Mouse (Mus musculus): ENCODE measurements around the gene Selp. TPM values are rescaled to one million over a fixed set of nuclear protein-coding genes. Genes with fewer than 3 reads are reported as not detected.

Gene Selp
- polyA plus RNA-seq, 1 experiment from 2014 or later, result 0.10 TPM

DNA sequence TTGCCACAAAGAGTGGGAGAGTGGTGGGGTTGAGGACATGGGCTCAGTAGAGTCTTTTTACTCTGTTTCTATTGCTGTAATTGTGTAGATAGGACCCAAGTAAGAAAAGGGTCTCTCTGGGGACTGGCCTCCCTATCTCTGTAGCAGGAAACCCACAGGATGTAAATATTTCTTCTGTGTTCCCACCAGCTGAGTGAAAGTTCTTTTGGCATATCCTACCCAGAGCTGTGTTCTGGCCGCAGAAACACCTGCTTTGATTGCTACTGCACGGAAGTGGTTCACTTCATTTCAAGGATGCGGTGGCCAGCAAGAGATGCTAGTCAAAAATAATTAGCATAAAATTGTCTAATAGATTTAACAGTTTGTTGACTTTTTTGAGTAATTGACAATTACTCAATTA is 38.0 kb upstream of the Selp start:
- no peak for ATAC-seq
- Histone ChIP-seq H3K36me3 (ENCODE audit: control insufficient read depth, insufficient read depth, low read length) (no peaks in the 10 kb centered on the region), H3K27me3 (replicated peaks; ENCODE audit: control insufficient read depth, insufficient read depth, low read length) (no peaks in the 10 kb centered on the region), H3K9ac (ENCODE audit: low read depth, low read length) (no peak overlapping the region), H3K4me1 (ENCODE audit: control insufficient read depth, insufficient read depth, low read length) (no peaks in the 10 kb centered on the region), H3K27ac (ENCODE audit: low read length) (no peak overlapping the region), H3K9me3 (ENCODE audit: control insufficient read depth, low read length) (no peaks in the 10 kb centered on the region), H3K4me3 (ENCODE audit: low read length) (no peak overlapping the region), H3K4me2 (ENCODE audit: low read depth, low read length) (no peak overlapping the region)
- 87% methylated on average over 3 of the region's 3 CpGs for WGBS

DNA sequence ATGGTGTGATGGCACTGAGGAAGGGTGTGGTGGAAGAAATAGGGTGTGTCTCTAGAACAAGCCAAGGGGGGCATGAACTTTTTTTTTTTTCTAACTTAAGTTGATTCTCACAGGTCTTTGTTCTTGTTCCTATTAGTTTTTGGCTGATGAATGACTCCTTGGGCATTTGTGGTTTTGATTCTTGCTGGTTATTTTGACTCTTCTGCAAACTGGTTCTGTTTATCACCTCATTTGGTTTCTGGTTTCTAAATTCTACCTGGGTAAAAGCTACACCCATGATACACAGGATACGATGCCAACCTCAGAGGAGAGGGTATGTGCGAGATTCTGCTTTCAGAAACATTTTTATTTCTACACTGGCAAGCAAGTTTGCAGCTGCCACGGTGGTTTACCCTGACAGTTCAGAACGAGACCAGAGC is 36.7 kb upstream of the Selp start:
- no peaks in the 10 kb centered on the region for H3K4me1 ChIP-seq (ENCODE audit: control insufficient read depth, insufficient read depth, low read length)
- no peaks in the 10 kb centered on the region for H3K36me3 ChIP-seq (ENCODE audit: control insufficient read depth, insufficient read depth, low read length)
- ATAC-seq, result no peak
- H3K27ac ChIP-seq (ENCODE audit: low read length), result no peak overlapping the region
- no peak overlapping the region for H3K4me2 ChIP-seq (ENCODE audit: low read depth, low read length)
- no peaks in the 10 kb centered on the region for H3K9me3 ChIP-seq (ENCODE audit: control insufficient read depth, low read length)
- no peak overlapping the region for H3K9ac ChIP-seq (ENCODE audit: low read depth, low read length)
- no peaks in the 10 kb centered on the region for H3K27me3 ChIP-seq (replicated peaks; ENCODE audit: control insufficient read depth, insufficient read depth, low read length)
- 83% methylated on average over 4 of the region's 4 CpGs for WGBS
- H3K4me3 ChIP-seq (ENCODE audit: low read length), result no peak overlapping the region

DNA sequence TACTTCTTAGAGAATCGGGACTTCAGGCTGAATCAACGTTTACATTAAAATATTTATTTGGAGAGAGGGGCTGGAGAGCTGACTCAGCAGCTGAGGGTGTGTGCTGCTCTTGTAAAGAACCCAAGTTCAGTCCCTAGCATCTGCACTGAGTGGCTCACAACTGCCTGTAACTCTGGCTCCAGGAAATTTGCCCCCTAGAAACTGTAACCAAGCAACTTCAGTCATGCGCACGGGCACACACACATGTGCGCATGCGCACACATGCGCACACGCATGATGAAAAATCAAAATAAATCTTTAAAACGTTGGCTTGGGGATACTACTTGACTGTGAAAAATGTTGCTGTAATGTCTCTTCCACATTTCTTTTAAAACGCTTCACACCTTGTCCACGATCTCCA is 36.0 kb upstream of the Selp start:
- WGBS, result 77% methylated on average over 11 of the region's 11 CpGs
- no peak for ATAC-seq
- Histone ChIP-seq H3K4me3 (ENCODE audit: low read length) (no peak overlapping the region), H3K9ac (ENCODE audit: low read depth, low read length) (no peak overlapping the region), H3K4me1 (ENCODE audit: control insufficient read depth, insufficient read depth, low read length) (no peaks in the 10 kb centered on the region), H3K9me3 (ENCODE audit: control insufficient read depth, low read length) (no peaks in the 10 kb centered on the region), H3K36me3 (ENCODE audit: control insufficient read depth, insufficient read depth, low read length) (no peaks in the 10 kb centered on the region), H3K4me2 (ENCODE audit: low read depth, low read length) (no peak overlapping the region), H3K27ac (ENCODE audit: low read length) (no peak overlapping the region), H3K27me3 (replicated peaks; ENCODE audit: control insufficient read depth, insufficient read depth, low read length) (no peaks in the 10 kb centered on the region)

GRCm38 (mm10) chr1:164083046-164083445 is 32.0 kb upstream of the Selp start:
- H3K9me3 ChIP-seq (ENCODE audit: control insufficient read depth, low read length), result no peaks in the 10 kb centered on the region
- H3K4me3 ChIP-seq (ENCODE audit: low read length), result no peak overlapping the region
- no peak for ATAC-seq
- WGBS, result 88% methylated on average over 4 of the region's 4 CpGs
- H3K9ac ChIP-seq (ENCODE audit: low read depth, low read length), result no peak overlapping the region
- no peaks in the 10 kb centered on the region for H3K4me1 ChIP-seq (ENCODE audit: control insufficient read depth, insufficient read depth, low read length)
- H3K4me2 ChIP-seq (ENCODE audit: low read depth, low read length), result no peak overlapping the region
- no peak overlapping the region for H3K27ac ChIP-seq (ENCODE audit: low read length)
- no peaks in the 10 kb centered on the region for H3K27me3 ChIP-seq (replicated peaks; ENCODE audit: control insufficient read depth, insufficient read depth, low read length)
- no peaks in the 10 kb centered on the region for H3K36me3 ChIP-seq (ENCODE audit: control insufficient read depth, insufficient read depth, low read length)

GRCm38 (mm10) chr1:164086797-164087196 is 28.3 kb upstream of the Selp start:
- Histone ChIP-seq H3K4me1 (ENCODE audit: control insufficient read depth, insufficient read depth, low read length) (no peaks in the 10 kb centered on the region), H3K36me3 (ENCODE audit: control insufficient read depth, insufficient read depth, low read length) (no peaks in the 10 kb centered on the region), H3K4me3 (ENCODE audit: low read length) (no peak overlapping the region), H3K4me2 (ENCODE audit: low read depth, low read length) (no peak overlapping the region), H3K27ac (ENCODE audit: low read length) (no peak overlapping the region), H3K9me3 (ENCODE audit: control insufficient read depth, low read length) (no peaks in the 10 kb centered on the region), H3K27me3 (replicated peaks; ENCODE audit: control insufficient read depth, insufficient read depth, low read length) (no peaks in the 10 kb centered on the region), H3K9ac (ENCODE audit: low read depth, low read length) (no peak overlapping the region)
- no peak for ATAC-seq
- WGBS, result 82% methylated on average over 3 of the region's 3 CpGs

GRCm38 (mm10) chr1:164087872-164088271 is 27.2 kb upstream of the Selp start:
- no peak overlapping the region for H3K27ac ChIP-seq (ENCODE audit: low read length)
- no peaks in the 10 kb centered on the region for H3K27me3 ChIP-seq (replicated peaks; ENCODE audit: control insufficient read depth, insufficient read depth, low read length)
- no peaks in the 10 kb centered on the region for H3K9me3 ChIP-seq (ENCODE audit: control insufficient read depth, low read length)
- H3K4me3 ChIP-seq (ENCODE audit: low read length), result no peak overlapping the region
- WGBS, result 89% methylated on average over 5 of the region's 5 CpGs
- H3K4me2 ChIP-seq (ENCODE audit: low read depth, low read length), result no peak overlapping the region
- no peaks in the 10 kb centered on the region for H3K4me1 ChIP-seq (ENCODE audit: control insufficient read depth, insufficient read depth, low read length)
- no peaks in the 10 kb centered on the region for H3K36me3 ChIP-seq (ENCODE audit: control insufficient read depth, insufficient read depth, low read length)
- H3K9ac ChIP-seq (ENCODE audit: low read depth, low read length), result no peak overlapping the region
- ATAC-seq, result no peak

DNA sequence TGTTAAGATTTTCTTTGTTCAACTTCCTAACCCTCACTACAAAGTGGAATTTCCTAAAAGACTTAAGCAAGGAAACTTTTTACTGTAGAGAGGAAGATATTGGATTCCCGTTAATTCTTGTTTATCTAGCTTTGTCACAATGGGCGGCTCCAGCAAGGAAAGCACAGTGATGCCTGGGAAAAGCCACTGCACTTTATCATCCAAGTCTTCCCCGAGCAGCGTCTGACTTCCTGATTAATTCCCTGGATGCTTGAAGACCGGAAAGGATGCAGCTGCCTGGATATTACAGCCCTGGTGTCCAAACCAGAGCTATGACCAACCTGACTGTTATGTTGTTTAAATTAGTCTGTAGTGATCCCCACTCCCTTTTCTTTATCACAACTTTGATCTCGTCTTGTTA is 18.3 kb upstream of the Selp start:
- Histone ChIP-seq H3K27ac (ENCODE audit: low read length) (no peak overlapping the region), H3K9ac (ENCODE audit: low read depth, low read length) (no peak overlapping the region), H3K4me2 (ENCODE audit: low read depth, low read length) (no peak overlapping the region), H3K36me3 (ENCODE audit: control insufficient read depth, insufficient read depth, low read length) (no peaks in the 10 kb centered on the region), H3K4me1 (ENCODE audit: control insufficient read depth, insufficient read depth, low read length) (no peaks in the 10 kb centered on the region), H3K4me3 (ENCODE audit: low read length) (no peak overlapping the region), H3K27me3 (replicated peaks; ENCODE audit: control insufficient read depth, insufficient read depth, low read length) (no peaks in the 10 kb centered on the region), H3K9me3 (ENCODE audit: control insufficient read depth, low read length) (no peaks in the 10 kb centered on the region)
- 33% methylated on average over 6 of the region's 6 CpGs for WGBS
- ATAC-seq, result no peak

DNA sequence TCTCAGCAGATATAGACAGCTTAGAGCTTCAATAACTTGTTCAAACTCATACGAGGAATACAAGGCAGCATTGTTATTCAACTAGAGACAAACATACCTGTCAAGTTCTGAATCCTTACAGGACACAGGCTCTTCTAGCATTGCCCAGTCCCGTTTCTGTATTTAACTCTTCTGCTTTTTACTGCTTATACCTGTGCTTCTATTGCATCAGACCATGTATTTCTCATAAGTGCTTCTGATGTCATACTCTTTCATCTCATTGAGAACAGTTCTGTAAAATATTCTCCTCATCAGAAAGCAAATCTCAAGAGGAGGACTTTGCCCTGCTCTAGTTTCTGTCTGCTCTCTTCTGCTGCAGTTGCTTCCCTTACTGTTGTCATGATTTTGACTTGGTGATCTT is 17.2 kb upstream of the Selp start:
- no peaks in the 10 kb centered on the region for H3K4me1 ChIP-seq (ENCODE audit: control insufficient read depth, insufficient read depth, low read length)
- 67% methylated on average over 2 of the region's 2 CpGs for WGBS
- no peak for ATAC-seq
- H3K9ac ChIP-seq (ENCODE audit: low read depth, low read length), result no peak overlapping the region
- no peak overlapping the region for H3K4me3 ChIP-seq (ENCODE audit: low read length)
- H3K4me2 ChIP-seq (ENCODE audit: low read depth, low read length), result no peak overlapping the region
- no peaks in the 10 kb centered on the region for H3K36me3 ChIP-seq (ENCODE audit: control insufficient read depth, insufficient read depth, low read length)
- H3K27ac ChIP-seq (ENCODE audit: low read length), result no peak overlapping the region
- no peaks in the 10 kb centered on the region for H3K27me3 ChIP-seq (replicated peaks; ENCODE audit: control insufficient read depth, insufficient read depth, low read length)
- no peaks in the 10 kb centered on the region for H3K9me3 ChIP-seq (ENCODE audit: control insufficient read depth, low read length)

DNA sequence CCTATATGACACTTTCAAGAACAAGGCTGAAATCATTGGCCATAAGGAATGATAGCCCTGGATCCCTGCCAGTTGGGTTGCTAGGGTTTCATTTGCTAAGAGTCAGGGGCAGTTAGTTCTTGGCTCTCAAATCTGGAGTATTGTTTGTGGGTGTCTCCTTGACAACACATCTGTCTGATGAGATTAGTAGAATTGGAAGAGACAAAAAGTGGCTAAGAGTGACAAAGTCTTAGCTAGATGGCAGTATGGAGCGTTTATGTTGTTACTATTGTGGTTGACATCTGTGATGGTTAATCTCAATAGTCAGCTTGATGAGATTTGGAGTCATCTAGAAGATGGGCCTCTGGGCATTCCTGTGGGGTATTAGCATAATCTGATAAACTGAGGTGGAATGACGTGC is 16.7 kb upstream of the Selp start:
- Histone ChIP-seq H3K9me3 (ENCODE audit: control insufficient read depth, low read length) (no peaks in the 10 kb centered on the region), H3K9ac (ENCODE audit: low read depth, low read length) (no peak overlapping the region), H3K4me2 (ENCODE audit: low read depth, low read length) (no peak overlapping the region), H3K4me1 (ENCODE audit: control insufficient read depth, insufficient read depth, low read length) (no peaks in the 10 kb centered on the region), H3K27me3 (replicated peaks; ENCODE audit: control insufficient read depth, insufficient read depth, low read length) (no peaks in the 10 kb centered on the region), H3K27ac (ENCODE audit: low read length) (no peak overlapping the region), H3K36me3 (ENCODE audit: control insufficient read depth, insufficient read depth, low read length) (no peaks in the 10 kb centered on the region), H3K4me3 (ENCODE audit: low read length) (no peak overlapping the region)
- WGBS, result 64% methylated on average over 2 of the region's 2 CpGs
- no peak for ATAC-seq

- H3K36me3 ChIP-seq (ENCODE audit: control insufficient read depth, insufficient read depth, low read length), result no peaks in the 10 kb centered on the region
- H3K9ac ChIP-seq (ENCODE audit: low read depth, low read length), result no peak overlapping the region
- H3K9me3 ChIP-seq (ENCODE audit: control insufficient read depth, low read length), result no peaks in the 10 kb centered on the region
- H3K4me3 ChIP-seq (ENCODE audit: low read length), result no peak overlapping the region
- WGBS, result 73% methylated on average over 2 of the region's 2 CpGs
- no peak overlapping the region for H3K4me2 ChIP-seq (ENCODE audit: low read depth, low read length)
- ATAC-seq, result no peak
- no peaks in the 10 kb centered on the region for H3K4me1 ChIP-seq (ENCODE audit: control insufficient read depth, insufficient read depth, low read length)
- H3K27me3 ChIP-seq (replicated peaks; ENCODE audit: control insufficient read depth, insufficient read depth, low read length), result no peaks in the 10 kb centered on the region
- no peak overlapping the region for H3K27ac ChIP-seq (ENCODE audit: low read length)
These were observed 5.3 kb upstream of the Selp start for GRCm38 (mm10) chr1:164109763-164110162.

Measured in intestine, embryonic 16.5 days (tissue).